Mouse (Mus musculus): ENCODE measurements around the gene Atf3. TPM values are rescaled to one million over a fixed set of nuclear protein-coding genes. Genes with fewer than 3 reads are reported as not detected.

Gene Atf3
- 3.9 and 4.3 TPM in 2 replicates for polyA plus RNA-seq (2015; fragmentation: Nextera tagmentation; extraction: Ambion mirVana)

- Histone ChIP-seq H3K4me1 (replicated peaks; ENCODE audit: control insufficient read depth, insufficient read depth, low read length) (no peaks in the 10 kb centered on the region), H3K9ac (ENCODE audit: low read length) (no peak within 1 kb of the TSS), H3K27ac (ENCODE audit: low read length) (no peak within 1 kb of the TSS), H3K4me2 (ENCODE audit: low read depth, low read length) (no peak within 1 kb of the TSS), H3K9me3 (ENCODE audit: control insufficient read depth, low read length) (no peaks in the 10 kb centered on the region), H3K4me3 (ENCODE audit: low read length) (no peak within 1 kb of the TSS), H3K27me3 (ENCODE audit: control insufficient read depth, insufficient read depth, low read depth, low read length) (peaks cover 4% of the 10 kb centered on the region; the same call in 1 of the 2 replicates), H3K36me3 (ENCODE audit: control insufficient read depth, insufficient read depth, low read length) (no peaks in the 10 kb centered on the region)
- no peak for ATAC-seq (ENCODE audit: low read depth)
- WGBS: 38% methylated on average over 6 of the region's 6 CpGs
Observed at GRCm38 (mm10) chr1:191217939-191218338, at the start of gene Atf3. TSS of gene Atf3 (minus strand) at chr1:191218039.

- ATAC-seq (ENCODE audit: low read depth): no peak
- no peak overlapping the region for H3K27ac ChIP-seq (ENCODE audit: low read length)
- no peaks in the 10 kb centered on the region; the same call in 1 of the 2 replicates for H3K4me1 ChIP-seq (replicated peaks; ENCODE audit: control insufficient read depth, insufficient read depth, low read length)
- H3K36me3 ChIP-seq (ENCODE audit: control insufficient read depth, insufficient read depth, low read length): no peaks in the 10 kb centered on the region
- H3K9me3 ChIP-seq (ENCODE audit: control insufficient read depth, low read length): no peaks in the 10 kb centered on the region
- no peak overlapping the region for H3K4me2 ChIP-seq (ENCODE audit: low read depth, low read length)
- no peaks in the 10 kb centered on the region for H3K27me3 ChIP-seq (ENCODE audit: control insufficient read depth, insufficient read depth, low read depth, low read length)
- WGBS: 82% methylated on average over 5 of the region's 5 CpGs
- H3K9ac ChIP-seq (ENCODE audit: low read length): no peak overlapping the region
- no peak overlapping the region for H3K4me3 ChIP-seq (ENCODE audit: low read length)
Observed at GRCm38 (mm10) chr1:191267162-191267561, 49.3 kb upstream of the Atf3 start.

- Histone ChIP-seq H3K27me3 (ENCODE audit: control insufficient read depth, insufficient read depth, low read depth, low read length) (no peaks in the 10 kb centered on the region), H3K9ac (ENCODE audit: low read length) (no peak overlapping the region), H3K4me1 (replicated peaks; ENCODE audit: control insufficient read depth, insufficient read depth, low read length) (no peaks in the 10 kb centered on the region; the same call in 1 of the 2 replicates), H3K36me3 (ENCODE audit: control insufficient read depth, insufficient read depth, low read length) (no peaks in the 10 kb centered on the region), H3K4me2 (ENCODE audit: low read depth, low read length) (no peak overlapping the region), H3K9me3 (ENCODE audit: control insufficient read depth, low read length) (no peaks in the 10 kb centered on the region), H3K4me3 (ENCODE audit: low read length) (no peak overlapping the region), H3K27ac (ENCODE audit: low read length) (no peak overlapping the region)
- no peak for ATAC-seq (ENCODE audit: low read depth)
- 71% methylated on average over 5 of the region's 5 CpGs for WGBS
Observed at GRCm38 (mm10) chr1:191263471-191263870, 45.6 kb upstream of the Atf3 start.

GRCm38 (mm10) chr1:191261861-191262260 is 44.0 kb upstream of the Atf3 start:
- Histone ChIP-seq H3K4me1 (replicated peaks; ENCODE audit: control insufficient read depth, insufficient read depth, low read length) (peaks cover 5% of the 10 kb centered on the region), H3K27ac (ENCODE audit: low read length) (no peak overlapping the region), H3K4me3 (ENCODE audit: low read length) (no peak overlapping the region), H3K36me3 (ENCODE audit: control insufficient read depth, insufficient read depth, low read length) (no peaks in the 10 kb centered on the region), H3K9ac (ENCODE audit: low read length) (no peak overlapping the region), H3K4me2 (ENCODE audit: low read depth, low read length) (no peak overlapping the region), H3K9me3 (ENCODE audit: control insufficient read depth, low read length) (no peaks in the 10 kb centered on the region), H3K27me3 (ENCODE audit: control insufficient read depth, insufficient read depth, low read depth, low read length) (no peaks in the 10 kb centered on the region)
- ATAC-seq (ENCODE audit: low read depth): no peak
- 37% methylated on average over 6 of the region's 6 CpGs for WGBS

GRCm38 (mm10) chr1:191259661-191260060 is 41.8 kb upstream of the Atf3 start:
- 48% methylated on average over 5 of the region's 5 CpGs for WGBS
- Histone ChIP-seq H3K27me3 (ENCODE audit: control insufficient read depth, insufficient read depth, low read depth, low read length) (peaks cover 2% of the 10 kb centered on the region; the same call in 1 of the 2 replicates), H3K9me3 (ENCODE audit: control insufficient read depth, low read length) (no peaks in the 10 kb centered on the region), H3K4me2 (ENCODE audit: low read depth, low read length) (no peak overlapping the region), H3K4me3 (ENCODE audit: low read length) (no peak overlapping the region), H3K9ac (ENCODE audit: low read length) (no peak overlapping the region), H3K36me3 (ENCODE audit: control insufficient read depth, insufficient read depth, low read length) (no peaks in the 10 kb centered on the region), H3K27ac (ENCODE audit: low read length) (no peak overlapping the region), H3K4me1 (replicated peaks; ENCODE audit: control insufficient read depth, insufficient read depth, low read length) (peaks cover 13% of the 10 kb centered on the region)
- no peak for ATAC-seq (ENCODE audit: low read depth)

- 14% methylated on average over 7 of the region's 7 CpGs for WGBS
Observed at GRCm38 (mm10) chr1:191259121-191259520, 41.3 kb upstream of the Atf3 start.

GRCm38 (mm10) chr1:191258521-191258920 is 40.7 kb upstream of the Atf3 start:
- H3K36me3 ChIP-seq (ENCODE audit: control insufficient read depth, insufficient read depth, low read length): no peaks in the 10 kb centered on the region
- H3K4me2 ChIP-seq (ENCODE audit: low read depth, low read length): no peak overlapping the region
- no peak overlapping the region for H3K27ac ChIP-seq (ENCODE audit: low read length)
- no peaks in the 10 kb centered on the region for H3K9me3 ChIP-seq (ENCODE audit: control insufficient read depth, low read length)
- no peak overlapping the region for H3K9ac ChIP-seq (ENCODE audit: low read length)
- peaks cover 2% of the 10 kb centered on the region; the same call in 1 of the 2 replicates for H3K27me3 ChIP-seq (ENCODE audit: control insufficient read depth, insufficient read depth, low read depth, low read length)
- ATAC-seq (ENCODE audit: low read depth): no peak
- H3K4me1 ChIP-seq (replicated peaks; ENCODE audit: control insufficient read depth, insufficient read depth, low read length): peaks cover 19% of the 10 kb centered on the region
- WGBS: 33% methylated on average over 3 of the region's 3 CpGs
- no peak overlapping the region for H3K4me3 ChIP-seq (ENCODE audit: low read length)

More at GRCm38 (mm10) chr1:191259121-191259520, 41.3 kb upstream of the Atf3 start:
- H3K4me2 ChIP-seq (ENCODE audit: low read depth, low read length): peak overlapping the region; percentile 29; the same call in 1 of the 2 replicates
- ATAC-seq (ENCODE audit: low read depth): no peak
- H3K4me3 ChIP-seq (ENCODE audit: low read length): no peak overlapping the region
- H3K27me3 ChIP-seq (ENCODE audit: control insufficient read depth, insufficient read depth, low read depth, low read length): peaks cover 2% of the 10 kb centered on the region; the same call in 1 of the 2 replicates
- H3K9me3 ChIP-seq (ENCODE audit: control insufficient read depth, low read length): no peaks in the 10 kb centered on the region
- H3K36me3 ChIP-seq (ENCODE audit: control insufficient read depth, insufficient read depth, low read length): no peaks in the 10 kb centered on the region
- H3K27ac ChIP-seq (ENCODE audit: low read length): no peak overlapping the region
- H3K4me1 ChIP-seq (replicated peaks; ENCODE audit: control insufficient read depth, insufficient read depth, low read length): peaks cover 19% of the 10 kb centered on the region
- H3K9ac ChIP-seq (ENCODE audit: low read length): no peak overlapping the region

- no peak for ATAC-seq (ENCODE audit: low read depth)
- no peak overlapping the region for H3K4me3 ChIP-seq (ENCODE audit: low read length)
- no peak overlapping the region for H3K27ac ChIP-seq (ENCODE audit: low read length)
- H3K27me3 ChIP-seq (ENCODE audit: control insufficient read depth, insufficient read depth, low read depth, low read length): peaks cover 2% of the 10 kb centered on the region; the same call in 1 of the 2 replicates
- H3K9ac ChIP-seq (ENCODE audit: low read length): no peak overlapping the region
- WGBS: 29% methylated on average over 2 of the region's 2 CpGs
- H3K36me3 ChIP-seq (ENCODE audit: control insufficient read depth, insufficient read depth, low read length): no peaks in the 10 kb centered on the region
- H3K4me2 ChIP-seq (ENCODE audit: low read depth, low read length): no peak overlapping the region
- H3K9me3 ChIP-seq (ENCODE audit: control insufficient read depth, low read length): no peaks in the 10 kb centered on the region
- H3K4me1 ChIP-seq (replicated peaks; ENCODE audit: control insufficient read depth, insufficient read depth, low read length): peaks cover 19% of the 10 kb centered on the region
Observed at GRCm38 (mm10) chr1:191257981-191258380, 40.1 kb upstream of the Atf3 start.

GRCm38 (mm10) chr1:191257351-191257771 is 39.5 kb upstream of the Atf3 start:
- Histone ChIP-seq H3K9ac (ENCODE audit: low read length) (no peak overlapping the region), H3K4me1 (replicated peaks; ENCODE audit: control insufficient read depth, insufficient read depth, low read length) (peaks cover 19% of the 10 kb centered on the region), H3K27ac (ENCODE audit: low read length) (no peak overlapping the region), H3K9me3 (ENCODE audit: control insufficient read depth, low read length) (no peaks in the 10 kb centered on the region), H3K36me3 (ENCODE audit: control insufficient read depth, insufficient read depth, low read length) (no peaks in the 10 kb centered on the region), H3K4me3 (ENCODE audit: low read length) (no peak overlapping the region), H3K27me3 (ENCODE audit: control insufficient read depth, insufficient read depth, low read depth, low read length) (peaks cover 2% of the 10 kb centered on the region; the same call in 1 of the 2 replicates), H3K4me2 (ENCODE audit: low read depth, low read length) (no peak overlapping the region)
- no peak for ATAC-seq (ENCODE audit: low read depth)
- WGBS: 44% methylated on average over 3 of the region's 3 CpGs
